Mouse (Mus musculus) fibroblast of lung, adult 2 months (primary cell): ENCODE data around the gene Diexf.

Experiments used
- DNase-seq: peaks from one replicate; pipeline ENCODE4 v3.0.0-alpha.2; 2011; ENCODE audit warnings: low read depth

Gene Diexf

DNA sequence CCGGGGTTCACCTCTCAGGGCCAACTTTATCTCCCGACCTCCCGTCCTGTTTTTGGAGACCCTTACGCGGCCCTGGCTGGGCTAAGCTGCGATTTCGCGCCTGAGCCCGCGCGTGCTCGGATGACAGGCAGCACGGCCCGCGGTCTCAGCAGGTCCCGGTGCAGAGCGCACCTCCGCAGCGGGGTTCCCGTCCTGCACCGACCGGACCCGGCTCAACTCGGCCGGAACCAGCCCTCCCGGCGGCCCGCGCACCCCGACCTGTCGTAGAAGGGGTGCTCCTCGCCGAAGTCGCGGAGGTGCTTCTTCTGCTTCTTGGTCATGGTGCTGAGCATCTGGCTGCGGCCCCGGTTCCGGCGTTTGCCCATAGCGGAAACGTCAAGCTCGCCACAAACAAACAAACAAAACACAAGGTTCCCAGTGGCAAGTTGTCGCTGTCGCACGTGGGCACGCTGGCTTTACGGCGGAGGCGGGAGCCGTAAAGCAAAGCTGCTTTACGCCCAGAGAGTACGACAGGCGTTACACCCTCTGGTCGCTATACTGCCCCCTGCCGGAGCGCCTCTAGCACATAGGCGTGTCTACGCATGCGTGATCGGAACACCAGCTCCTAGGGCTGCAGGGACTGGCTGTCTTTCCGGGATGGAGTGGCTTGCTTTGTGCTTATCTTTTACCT lies at the start of gene Diexf:
Gene Diexf, minus strand, starts transcription at position 487 of the 670 bp plus-strand sequence.
- DNase-seq = peak; percentile 95

DNA sequence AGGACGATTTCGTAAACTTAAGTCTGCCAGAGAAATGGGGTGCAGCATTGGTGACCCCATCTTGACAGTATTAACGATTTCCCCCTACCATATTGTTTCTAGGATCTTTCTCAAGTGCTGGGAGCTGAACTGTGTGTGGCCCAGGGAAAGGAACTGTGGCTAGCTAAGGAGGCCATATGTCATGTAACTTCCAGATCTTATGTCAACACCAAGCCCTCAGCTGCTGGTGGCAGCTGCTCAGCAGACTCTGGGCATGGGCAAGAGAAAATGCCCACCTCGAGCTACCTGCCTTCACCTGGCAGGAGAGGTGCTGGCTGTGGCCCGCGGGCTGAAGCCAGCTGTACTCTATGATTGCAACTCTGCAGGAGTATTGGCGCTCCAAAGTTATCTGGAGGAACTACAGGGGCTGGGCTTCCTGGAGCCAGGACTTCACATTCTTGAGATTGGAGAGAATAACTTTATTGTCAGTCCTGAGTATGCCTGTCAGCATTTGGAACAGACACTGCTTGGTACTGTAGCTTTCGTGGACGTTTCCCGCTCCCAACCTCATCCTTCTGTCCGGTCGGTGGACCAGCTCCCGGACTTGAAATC lies 44.2 kb upstream of the Diexf start:
- DNase-seq = no peak

DNA sequence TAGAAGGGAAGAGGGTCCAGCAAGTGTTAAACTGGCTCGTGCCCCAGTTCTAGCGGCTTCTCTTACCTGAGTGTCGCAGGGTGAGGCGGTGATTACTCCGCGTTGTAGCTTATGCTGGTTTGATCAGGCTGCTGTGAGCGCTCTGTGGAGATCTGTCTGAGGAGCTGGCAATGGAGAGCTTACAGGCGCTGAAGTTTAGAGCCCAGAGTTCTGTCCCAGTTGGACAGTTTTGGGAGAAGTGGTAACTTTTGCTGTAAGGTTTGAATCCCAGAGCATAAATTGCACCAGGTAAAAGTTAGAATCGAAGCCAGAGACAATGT lies 43.7 kb upstream of the Diexf start:
- DNase-seq = no peak

DNA sequence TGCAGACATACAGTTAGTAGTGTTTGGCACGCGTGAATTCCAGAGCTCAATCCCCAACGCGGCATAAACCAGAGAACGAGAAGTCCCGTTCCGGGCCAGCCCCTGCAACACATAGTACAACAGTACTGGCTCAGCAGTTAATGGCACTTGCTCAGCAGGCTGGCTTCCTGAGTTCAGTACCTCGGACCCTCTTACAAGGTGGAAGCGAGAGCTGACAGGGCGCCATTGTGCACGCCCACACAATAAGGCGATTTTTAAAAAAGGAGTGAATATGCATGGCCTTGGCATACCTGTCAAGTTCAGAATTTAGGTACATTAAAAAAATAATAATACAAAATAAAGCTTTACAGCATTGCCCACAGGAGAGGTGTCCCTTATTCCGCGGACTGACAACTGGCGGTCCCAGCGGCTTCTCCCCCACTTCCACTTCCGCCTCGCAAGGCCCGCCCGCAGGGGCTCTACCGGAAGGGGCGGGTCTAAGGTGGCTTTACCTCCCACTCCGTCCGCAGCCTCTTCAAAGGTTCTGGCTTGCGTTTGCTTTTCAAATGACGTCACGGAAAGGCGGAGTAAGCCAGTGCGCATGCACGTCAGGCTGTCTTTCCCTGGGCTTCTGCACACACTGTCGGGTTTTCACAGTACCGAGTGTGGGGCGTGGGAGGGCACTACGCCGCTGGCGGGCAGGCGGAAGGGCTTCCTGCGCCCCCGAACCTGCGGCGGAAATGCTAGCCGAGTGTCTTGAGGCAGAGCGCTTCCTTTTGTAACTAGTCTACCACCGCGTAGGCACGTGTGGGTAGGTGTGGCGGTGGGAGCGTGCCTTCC lies 43.1 kb upstream of the Diexf start:
- peak; percentile 98 for DNase-seq

DNA sequence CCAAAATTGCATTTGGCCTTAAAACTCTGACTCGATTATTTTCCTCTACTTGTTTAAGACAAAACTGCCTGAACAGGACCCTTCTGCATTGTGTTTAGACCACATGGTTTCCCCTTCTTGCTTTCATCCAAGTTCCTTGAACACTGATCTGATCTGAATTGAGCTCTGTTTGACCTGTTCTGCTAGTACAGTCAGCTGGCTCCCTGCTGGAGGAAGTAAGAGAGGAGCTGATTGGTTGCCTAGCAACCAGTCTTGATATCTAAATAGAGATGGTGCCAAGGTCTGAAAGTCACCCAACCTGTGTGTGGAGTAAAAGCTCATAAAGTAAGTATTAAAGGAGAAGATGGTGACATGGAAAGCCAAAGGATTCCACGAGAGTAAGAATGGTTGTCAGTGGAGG lies 39.8 kb upstream of the Diexf start:
- DNase-seq = no peak

DNA sequence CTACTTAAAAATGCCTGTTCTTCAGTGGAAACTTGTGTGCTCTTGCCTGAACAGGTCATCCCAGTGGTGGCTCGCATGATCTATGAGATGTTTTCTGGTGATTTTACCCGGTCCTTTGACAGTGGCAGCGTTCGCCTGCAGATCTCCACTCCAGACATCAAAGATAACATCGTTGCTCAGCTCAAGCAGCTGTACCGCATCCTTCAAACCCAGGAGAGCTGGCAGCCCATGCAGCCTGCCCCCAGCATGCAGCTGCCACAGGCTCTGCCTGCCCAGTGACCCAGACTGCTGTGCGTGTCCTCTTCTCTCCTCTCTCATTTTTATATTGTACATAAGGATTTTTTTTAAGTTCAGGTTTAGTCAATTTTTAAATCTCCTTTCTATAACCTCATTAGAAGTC lies 39.2 kb upstream of the Diexf start:
- no peak for DNase-seq

DNA sequence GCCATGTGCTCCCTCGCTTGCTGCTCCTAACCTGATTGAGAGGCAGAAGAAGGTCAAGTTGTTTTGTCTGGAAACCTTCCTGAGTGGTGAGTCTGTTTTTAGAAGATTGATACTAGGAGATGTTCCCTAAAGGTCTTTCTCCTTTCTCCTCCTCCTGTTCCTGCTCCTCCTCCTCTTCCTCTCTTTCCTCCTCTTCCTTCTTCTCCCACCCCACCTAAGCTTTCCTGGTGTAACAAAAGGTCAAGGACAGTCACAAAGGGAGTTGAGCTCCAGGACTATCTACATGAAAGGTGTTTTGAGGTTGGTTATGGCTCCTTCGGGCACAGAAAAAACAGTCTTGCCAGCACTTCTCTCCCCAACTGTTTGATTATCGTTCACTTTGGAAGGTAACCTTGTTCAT lies 37.7 kb upstream of the Diexf start, which contains the start of gene A130010J15Rik:
Gene A130010J15Rik, plus strand, starts transcription at position 301 of the 400 bp plus-strand sequence.
- no peak for DNase-seq

DNA sequence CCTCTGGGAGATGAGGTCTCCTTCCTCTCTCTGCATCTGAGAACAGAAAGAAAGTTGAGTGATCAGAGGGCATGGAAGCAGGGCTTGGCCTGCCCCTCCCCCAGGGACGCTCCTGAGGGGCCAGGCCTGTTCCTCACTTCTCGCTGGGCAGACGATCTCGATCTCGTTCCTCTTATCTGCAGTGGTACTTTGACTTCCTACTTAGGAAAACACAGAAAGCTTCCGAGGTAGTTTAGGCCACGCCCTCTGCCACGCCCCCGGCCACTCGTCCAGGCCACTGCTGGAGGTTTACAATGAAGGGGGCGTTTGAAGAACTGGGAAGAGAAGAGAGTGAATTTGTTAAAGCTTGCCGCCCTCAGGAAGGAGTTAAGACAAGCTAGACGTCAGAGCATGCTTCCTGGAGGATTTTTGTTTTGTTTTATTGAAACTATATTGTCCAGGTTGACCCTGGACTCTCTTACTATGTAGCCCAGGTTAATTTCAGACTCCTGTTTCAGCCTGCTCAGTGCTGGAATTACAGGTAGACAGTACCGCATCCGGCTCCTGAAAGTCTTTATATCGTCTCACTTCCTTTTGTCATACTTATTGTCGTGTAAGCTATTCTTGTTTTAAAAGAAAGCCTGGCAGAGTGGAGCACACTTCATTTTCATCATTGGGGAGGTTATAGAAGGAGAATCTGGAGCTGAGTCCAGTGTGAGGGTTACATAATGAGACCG lies 30.4 kb upstream of the Diexf start:
- DNase-seq = no peak

DNA sequence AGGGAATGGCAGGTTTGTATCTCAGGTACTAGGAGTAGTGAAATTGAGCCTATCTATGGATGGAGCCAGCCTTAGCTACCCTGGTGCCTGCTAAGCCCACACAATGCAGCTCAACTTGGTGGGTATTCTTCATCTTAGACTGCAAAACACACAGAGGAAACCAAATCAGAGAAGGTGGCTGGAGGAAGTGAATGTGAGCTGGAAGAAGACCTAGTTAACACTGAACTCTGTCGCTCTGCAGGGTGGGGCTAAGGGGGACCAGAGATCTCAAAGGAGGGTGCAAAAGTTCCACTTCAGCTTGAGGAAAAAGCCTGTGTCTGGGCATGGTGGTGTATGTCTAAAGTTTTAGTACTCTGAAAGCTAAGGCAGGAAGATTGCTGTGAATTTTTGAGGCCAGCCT lies 29.5 kb upstream of the Diexf start:
- no peak for DNase-seq

DNA sequence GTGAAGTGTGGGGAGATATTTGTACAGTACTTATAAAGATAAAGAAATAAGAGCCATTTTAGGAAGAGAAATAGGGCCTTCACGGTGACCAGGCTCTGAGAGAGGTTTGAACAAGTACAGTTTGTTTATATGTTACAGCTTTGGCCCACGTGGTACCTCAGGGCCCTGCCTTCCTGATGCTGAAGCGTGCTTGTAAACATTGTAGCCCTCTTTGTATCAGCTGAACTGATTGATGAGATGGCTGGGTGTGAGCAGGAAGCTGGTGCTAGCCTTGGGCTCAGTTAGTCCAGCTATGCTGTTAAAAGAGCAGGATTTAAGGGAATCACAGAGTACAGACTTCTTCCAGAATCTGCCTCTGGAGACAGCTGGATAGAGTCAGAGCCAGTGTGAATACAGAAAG lies 29.1 kb upstream of the Diexf start:
- no peak for DNase-seq

DNA sequence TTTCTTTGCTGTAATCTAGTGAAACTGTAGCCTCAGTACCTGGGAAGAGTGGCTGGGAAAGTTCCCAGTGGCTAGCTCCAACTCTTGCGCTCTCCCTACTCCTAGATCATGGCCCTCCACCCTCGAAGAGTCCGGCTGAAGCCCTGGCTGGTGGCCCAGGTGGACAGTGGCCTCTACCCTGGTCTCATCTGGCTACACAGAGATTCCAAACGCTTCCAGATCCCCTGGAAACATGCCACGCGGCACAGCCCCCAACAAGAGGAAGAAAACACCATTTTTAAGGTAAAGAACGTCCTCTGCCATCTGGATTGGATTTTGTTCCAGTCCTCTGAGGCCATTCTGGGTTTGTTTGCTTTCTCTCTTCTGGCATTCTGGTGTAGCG lies 27.0 kb upstream of the Diexf start:
- DNase-seq = no peak

DNA sequence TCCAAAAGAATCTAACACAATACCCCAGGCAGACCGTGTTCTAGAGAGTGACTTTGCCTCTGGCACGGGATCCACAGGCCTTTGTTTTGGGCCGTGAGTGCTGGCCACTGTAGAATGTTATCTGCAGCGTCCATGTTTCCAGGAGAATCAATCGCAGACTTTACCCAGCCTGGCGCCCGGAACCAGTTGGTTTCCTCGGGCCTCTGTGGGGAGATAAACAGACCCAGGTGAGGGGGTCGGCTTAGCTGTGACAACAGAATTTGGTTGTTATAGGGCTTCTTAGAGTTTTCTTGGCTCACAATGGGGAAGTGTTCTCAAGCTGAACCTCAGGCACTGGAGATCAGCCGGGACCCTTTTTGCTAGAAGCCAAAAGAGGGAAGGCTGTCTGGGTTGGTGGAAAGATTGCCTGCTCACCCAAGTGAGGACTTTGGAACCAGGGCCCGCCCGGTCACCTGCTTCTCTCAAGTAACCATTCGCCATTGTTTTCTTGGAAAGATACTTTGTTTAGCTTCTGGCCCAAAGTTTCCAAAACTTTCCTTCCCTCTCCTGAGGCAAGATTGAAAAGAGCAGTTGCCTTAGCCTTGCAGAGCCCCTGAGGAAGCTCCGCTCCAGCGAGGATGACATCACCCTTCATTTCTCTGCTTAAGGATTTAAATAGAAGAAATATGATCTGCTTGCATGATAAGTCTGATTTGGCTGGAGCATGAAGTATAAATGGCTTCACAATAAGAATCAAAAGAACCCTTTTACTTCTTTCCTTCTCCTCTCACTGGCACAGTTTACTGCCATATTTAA lies 26.4 kb upstream of the Diexf start:
- no peak for DNase-seq

DNA sequence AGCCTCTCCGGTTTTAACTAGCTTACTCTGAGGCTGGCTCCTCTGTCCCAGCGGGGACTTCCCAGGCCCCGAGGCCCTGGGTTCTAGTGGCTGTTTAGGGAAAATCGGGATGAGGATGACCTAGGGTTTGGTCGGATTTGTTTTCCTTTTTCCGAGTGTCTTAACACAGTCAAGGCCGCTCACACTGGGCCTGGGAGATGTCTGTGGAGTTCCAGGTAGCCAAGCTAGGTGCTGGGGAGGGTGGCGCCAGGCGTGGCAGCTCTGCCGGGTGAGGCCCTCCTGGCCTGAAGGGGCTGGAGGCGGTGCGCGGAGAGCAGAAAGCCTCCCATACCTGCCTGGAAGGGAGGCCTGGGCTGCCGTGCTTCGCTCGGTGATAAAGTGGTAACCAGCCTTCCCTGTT lies 23.5 kb upstream of the Diexf start:
- no peak for DNase-seq

DNA sequence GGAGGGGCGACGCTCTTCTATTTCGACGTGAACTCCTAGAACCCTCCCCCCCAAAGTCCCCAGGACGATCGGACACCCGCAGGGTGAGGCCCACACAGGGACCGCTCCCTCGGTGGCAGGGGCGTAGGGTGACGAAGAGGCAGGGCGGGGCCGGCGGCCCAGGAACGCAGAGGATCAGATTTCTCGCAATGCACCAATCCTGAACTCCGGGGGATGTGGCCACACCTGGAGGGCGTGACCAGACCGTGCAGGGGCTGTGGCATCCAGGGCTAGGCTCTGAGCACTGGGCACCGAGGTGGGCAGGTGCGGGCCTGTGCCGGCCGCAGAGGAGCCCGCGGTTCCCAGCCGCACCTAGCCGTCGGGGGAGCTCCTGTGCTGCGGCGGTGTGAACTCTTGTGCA lies 22.8 kb upstream of the Diexf start, which contains the start of gene Irf6:
Gene Irf6, plus strand, starts transcription at position 240 of the 400 bp plus-strand sequence.
- DNase-seq = no peak

DNA sequence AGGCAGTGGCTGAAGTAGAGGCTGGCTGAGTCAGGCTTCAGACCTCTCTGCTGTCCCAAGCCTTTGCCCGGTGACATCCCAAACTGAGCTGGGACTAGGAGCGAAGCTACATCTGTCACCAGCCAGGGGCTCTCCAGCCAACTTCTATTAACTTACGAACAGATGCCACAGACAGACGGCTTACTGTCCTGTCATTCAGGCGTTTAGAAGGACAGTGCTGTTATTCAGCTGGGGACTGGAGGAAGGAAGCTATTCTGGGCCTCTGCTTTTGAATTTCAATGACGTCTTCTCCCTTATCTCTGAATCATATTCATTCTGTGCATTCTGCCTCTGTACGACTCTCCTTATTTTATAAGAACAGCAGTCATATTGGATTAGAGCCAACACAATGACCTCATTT lies 21.1 kb upstream of the Diexf start:
- DNase-seq = no peak

DNA sequence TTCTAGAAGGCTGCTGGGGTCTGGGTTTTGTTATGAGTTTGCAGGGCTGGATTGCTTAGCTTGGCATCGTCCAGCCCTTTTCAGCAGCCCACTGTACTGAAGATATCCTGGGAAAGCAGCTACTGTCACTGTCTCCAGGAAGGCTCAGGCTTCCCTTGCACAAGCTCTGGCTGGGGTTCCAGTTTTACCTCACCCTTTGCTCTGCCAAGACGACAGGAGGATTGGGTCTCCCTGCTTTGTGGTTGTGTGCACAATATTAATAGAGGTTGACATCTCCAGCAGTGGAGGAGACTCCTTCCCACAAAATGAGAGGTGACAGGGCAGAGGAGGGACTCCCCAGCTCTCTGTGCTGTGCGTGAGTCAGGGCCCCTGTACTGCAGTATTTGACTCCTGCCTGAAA lies 19.2 kb upstream of the Diexf start:
- DNase-seq = no peak

DNA sequence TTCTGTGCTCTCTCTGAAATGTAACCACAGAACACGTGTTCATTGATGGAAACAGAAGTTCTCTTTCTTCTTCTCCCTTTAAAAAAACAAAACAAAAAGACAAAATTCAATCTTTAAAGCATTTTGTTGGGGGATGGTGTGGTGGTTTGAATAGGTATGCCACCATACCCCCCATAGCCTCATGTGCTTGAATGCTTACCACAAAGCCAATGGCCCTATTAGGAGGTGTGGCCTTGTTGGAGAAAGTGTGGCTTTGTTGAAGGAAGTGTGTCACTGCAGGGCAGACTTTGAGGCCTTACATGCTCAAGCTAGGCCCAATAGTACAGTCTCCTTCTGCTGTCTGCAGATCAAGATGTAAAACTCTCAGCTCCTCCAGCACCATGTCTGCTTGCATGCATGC lies 16.3 kb upstream of the Diexf start:
- no peak for DNase-seq

DNA sequence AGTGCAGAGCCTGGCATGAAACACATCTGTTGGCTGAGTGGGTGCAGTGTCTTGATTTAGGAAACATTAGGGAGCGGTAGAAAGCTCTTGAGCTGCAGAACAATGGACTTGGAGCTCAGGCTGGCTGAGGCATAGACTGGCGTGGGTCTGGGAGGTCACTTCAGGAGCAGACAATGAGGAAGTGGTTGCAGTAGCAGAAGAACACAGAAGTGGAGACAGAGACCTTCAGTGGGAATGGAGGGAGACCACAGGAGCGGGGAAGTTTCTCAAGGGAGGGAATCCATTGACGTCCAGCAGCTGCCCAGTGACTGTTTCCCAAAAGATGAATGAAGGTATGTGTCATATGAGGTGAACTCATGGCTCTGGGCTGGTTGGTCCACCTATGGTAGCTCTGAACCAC lies 15.0 kb upstream of the Diexf start:
- no peak for DNase-seq

DNA sequence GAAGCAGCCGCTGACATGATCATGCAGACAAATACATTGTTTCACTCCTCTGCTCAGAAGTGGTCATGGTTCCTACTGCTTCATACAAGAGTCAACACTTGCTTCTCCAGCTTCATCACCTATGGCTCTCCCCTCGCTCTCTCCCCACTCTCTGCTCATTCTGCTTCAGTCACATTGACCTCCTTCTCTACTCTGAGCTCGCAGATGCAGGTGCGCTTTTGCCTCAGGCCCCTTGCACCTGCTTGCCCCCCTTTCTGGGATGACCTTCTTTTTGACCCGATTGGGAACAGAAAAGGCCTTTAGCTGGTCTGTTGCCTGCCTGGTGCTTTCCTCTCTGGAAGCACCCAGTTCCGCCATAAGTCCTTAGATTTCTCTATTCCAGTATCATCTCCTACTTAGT lies 14.4 kb upstream of the Diexf start:
- no peak for DNase-seq

DNA sequence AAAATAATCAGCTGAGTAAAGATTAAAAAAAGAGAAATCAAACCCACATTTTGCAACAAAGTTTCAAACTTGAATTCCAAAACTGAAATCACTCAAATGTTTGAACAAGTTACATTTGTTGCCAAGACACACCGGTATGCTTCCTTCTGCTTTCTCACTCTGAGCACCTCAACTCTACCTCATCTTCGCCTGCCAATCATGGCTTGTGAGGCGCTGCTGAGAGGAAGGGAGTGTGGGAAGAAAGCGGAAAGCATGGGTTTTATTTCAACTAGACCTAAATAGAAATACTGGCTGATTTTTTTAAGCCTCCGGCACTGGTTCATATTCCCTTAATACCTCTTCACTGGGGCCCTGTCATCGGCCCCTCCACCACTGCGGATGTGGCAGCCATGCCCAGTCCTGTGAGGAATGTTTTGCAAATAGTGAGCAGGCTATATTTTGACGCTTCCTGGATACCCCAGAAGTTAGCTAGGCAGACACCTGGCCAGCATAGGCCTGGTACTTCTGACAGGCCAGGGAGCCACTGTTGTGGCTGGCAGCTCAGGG lies 12.5 kb upstream of the Diexf start:
- DNase-seq = no peak

DNA sequence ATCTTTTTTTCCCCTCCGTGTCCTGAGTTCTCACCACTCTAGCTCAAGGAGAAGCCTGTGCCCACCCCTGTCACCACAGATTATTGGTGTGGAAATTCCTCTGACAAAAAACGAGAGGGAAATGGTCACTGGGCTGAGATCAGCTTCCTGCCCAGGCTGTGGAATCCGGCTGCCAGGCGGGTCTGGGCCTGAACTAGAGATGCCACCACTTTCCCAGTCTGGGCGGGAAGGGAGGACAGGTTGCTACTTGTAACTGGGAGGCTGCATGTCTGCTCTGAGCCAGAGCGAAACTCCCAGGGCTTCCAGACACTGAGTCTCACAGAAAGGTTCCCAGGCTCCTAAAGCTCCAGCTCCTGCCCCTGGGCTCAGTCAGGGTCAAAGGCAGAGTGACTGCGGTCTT lies 11.0 kb upstream of the Diexf start:
- no peak for DNase-seq

DNA sequence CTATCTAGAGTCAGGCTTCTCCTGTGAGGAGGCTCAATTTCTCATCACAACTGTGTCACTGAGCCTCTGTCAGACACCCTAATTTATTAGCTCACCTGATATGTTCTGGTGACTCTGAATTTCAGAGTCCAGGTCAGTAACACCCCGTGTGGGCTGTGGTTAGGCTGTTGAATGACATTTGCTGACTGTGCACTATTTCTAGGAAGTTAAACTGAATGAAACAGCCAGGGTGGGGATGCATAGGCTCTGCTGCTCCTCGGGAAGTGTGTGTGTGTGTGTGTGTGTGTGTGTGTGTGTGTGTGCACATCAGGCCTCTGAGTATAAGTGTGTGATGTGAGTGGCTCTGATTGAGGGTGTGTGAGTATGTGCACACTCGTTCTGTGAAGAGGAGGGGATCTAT lies 8.6 kb upstream of the Diexf start:
- DNase-seq = no peak
